Comparison of ENCODE assay signal across 12 mouse cellular contexts in genomic region chr1:69349826-69350225, GRCm38 (mm10).
"Had no signal": no experiment of that assay in that cellular context is flagged by ENCODE, and none has a peak within 500 bp of the region (broad histone marks: within the 10 kb centered on the region; RNA-seq: fewer than 3 reads in every experiment).

No protein-coding gene starts in this region.

- DNase-seq: lung, adult 18-20 months; lung, embryonic 14.5 days; lung, postnatal 10 days; lung, postnatal 4 days; retina, postnatal 1 day; right cerebral cortex, adult 18-20 months; right cerebral cortex, postnatal 25 days; thymus, adult 18-20 months; thymus, postnatal 25 days; thymus, postnatal 4 days had no signal

- ATAC-seq: midbrain, embryonic 13.5 days; midbrain, embryonic 15.5 days had no signal
